In the genomic region with DNA sequence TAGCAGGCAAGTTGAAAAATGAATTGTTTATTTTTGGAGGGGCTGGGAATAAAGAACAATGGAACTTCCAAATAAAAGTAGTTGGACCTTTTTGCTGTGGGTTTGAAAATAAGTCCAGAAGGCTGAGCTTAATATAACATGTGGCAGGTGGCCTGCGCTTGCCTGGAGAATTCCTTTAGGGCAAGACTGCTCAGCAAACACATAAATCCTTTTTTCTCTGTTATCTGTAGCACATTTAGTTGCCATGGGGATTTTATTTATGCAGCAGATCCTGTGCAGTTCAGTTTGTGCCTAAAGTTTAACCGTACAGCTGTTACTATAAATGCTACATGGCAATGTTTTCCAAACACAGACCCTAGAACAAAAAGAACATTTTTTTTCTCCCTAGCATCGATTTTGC, we compare ENCODE assay signal across 13 mouse cellular contexts.
DNase-seq lines count a peak whose midpoint lies in the region; TF ChIP-seq lines count a peak whose summit lies in the region.
"Had no signal": no experiment of that assay in that cellular context is flagged by ENCODE, and none has a peak within 500 bp of the region (broad histone marks: within the 10 kb centered on the region; RNA-seq: fewer than 3 reads in every experiment).

No protein-coding gene starts in this region.

- no peak for TF ChIP-seq CTCF in brain, embryonic 14.5 days (IDR thresholded peaks at IDR 0.05; ENCODE audit: borderline replicate concordance, extremely low read depth, insufficient read depth, insufficient read length)

- no peak for TF ChIP-seq POLR2A in brain, embryonic 14.5 days (IDR thresholded peaks at IDR 0.05; ENCODE audit: borderline replicate concordance, extremely low read depth, insufficient read depth, insufficient read length, poor library complexity, severe bottlenecking)

- DNase-seq in left cerebral cortex, adult 11 months (ENCODE audit: low spot score) = peak; percentile 12
- DNase-seq in left cerebral cortex, postnatal 4 days = no peak
- DNase-seq in brain, embryonic 14.5 days (ENCODE audit: low read depth) = peak; percentile 71
- DNase-seq in embryo, embryonic 11 days = peak; percentile 56
- DNase-seq in left cerebral cortex, postnatal 25 days (ENCODE audit: low spot score in 2 of 2) = peak; percentile 46 to 66
- DNase-seq in gastrocnemius, postnatal 14 days = no peak
- DNase-seq in thymus, postnatal 10 days (ENCODE audit: low spot score in 2 of 2) = no peak
- DNase-seq: cerebellum, adult 11-12 months; gastrocnemius, adult 2 months; heart, postnatal 36 days; kidney, postnatal 10 days; liver, embryonic 13.5 days; lung, postnatal 14 days had no signal

- intact Hi-C loops in left cerebral cortex, postnatal 4 days (cut with DNase I) = no loop called here
- intact Hi-C loops in left cerebral cortex, postnatal 25 days (cut with DNase I) = no loop called here
- intact Hi-C loops in gastrocnemius, postnatal 14 days (cut with DNase I; ENCODE audit: low total_unique reads) = no loop called here

Comparison
In these comparisons a context has a peak if more than half of its experiments do, and no peak if none do; other contexts are left out.
1. DNase-seq: peak in left cerebral cortex, adult 11 months (single experiment), brain, embryonic 14.5 days (single experiment), embryo, embryonic 11 days (single experiment) and left cerebral cortex, postnatal 25 days (2 of 2); none in left cerebral cortex, postnatal 4 days (single experiment), gastrocnemius, postnatal 14 days (single experiment) and thymus, postnatal 10 days (0 of 2).